Mouse (Mus musculus): ENCODE results near the gene Shisal1.

GRCm38 (mm10) chr15:84433586-84434185 is 13.2 kb downstream of the Shisal1 start:
- TF ChIP-seq CTCF (IDR thresholded peaks at IDR 0.05; ENCODE audit: borderline replicate concordance, insufficient read depth, low read depth, low read length) (no peak), POLR2A (IDR thresholded peaks at IDR 0.05; ENCODE audit: borderline replicate concordance, insufficient read depth, low read length) (no peak)

All from cerebellum, adult 2 months (tissue).